Mouse (Mus musculus): Measurements from ENCODE around the gene Sptssa.

GRCm38 (mm10) chr12:54697003-54697597 is 40.7 kb upstream of the Sptssa start:
- TF ChIP-seq CTCF (conservative IDR thresholded peaks at IDR 0.05 in 1 of 2, IDR thresholded peaks at IDR 0.05 in 1 of 2; ENCODE audit: low read depth in 2 of 2, low read length in 2 of 2) = no peak
- no peak for TF ChIP-seq SMC3 (IDR thresholded peaks at IDR 0.05; ENCODE audit: low read depth, low read length)
- TF ChIP-seq NRF1 (IDR thresholded peaks at IDR 0.05; ENCODE audit: low read depth, low read length) = no peak
- no peak; the same call in none of the 2 replicates for TF ChIP-seq POLR2AphosphoS2 (IDR thresholded peaks at IDR 0.05; ENCODE audit: low read depth, low read length)
- TF ChIP-seq POLR2A (IDR thresholded peaks at IDR 0.05; ENCODE audit: low read depth, low read length) = peak; percentile 97
- TF ChIP-seq MXI1 (IDR thresholded peaks at IDR 0.05; ENCODE audit: low read depth, low read length) = no peak
- TF ChIP-seq RCOR1 (conservative IDR thresholded peaks at IDR 0.05; ENCODE audit: low read depth, low read length) = no peak

All from CH12.LX (cell line).